Mouse (Mus musculus) left cerebral cortex, postnatal 25 days (tissue): ENCODE data around the gene Dync1i2. TPM values are rescaled to one million over a fixed set of nuclear protein-coding genes. Genes with fewer than 3 reads are reported as not detected.

Experiments used
- DNase-seq, 2 experiments: peaks; one replicate each; pipeline ENCODE4 v3.0.0; 2022; ENCODE audit warnings: low spot score in 2 of 2, mixed read lengths in 1 of 2
- intact Hi-C: fragments of 180-260 bp; cut with DNase I; formaldehyde crosslinking; loops from one replicate; pipeline ENCODE4 v1.15.1; 2025
- total RNA-seq, 2 experiments: library from RNA; stranded (reverse); gene quantifications; 2 replicates each; pipeline ENCODE4 v1.2.3; 2021

Dync1i2 gene
- total RNA-seq, 2 experiments from 2014 or later = 134 to 135 TPM

DNA sequence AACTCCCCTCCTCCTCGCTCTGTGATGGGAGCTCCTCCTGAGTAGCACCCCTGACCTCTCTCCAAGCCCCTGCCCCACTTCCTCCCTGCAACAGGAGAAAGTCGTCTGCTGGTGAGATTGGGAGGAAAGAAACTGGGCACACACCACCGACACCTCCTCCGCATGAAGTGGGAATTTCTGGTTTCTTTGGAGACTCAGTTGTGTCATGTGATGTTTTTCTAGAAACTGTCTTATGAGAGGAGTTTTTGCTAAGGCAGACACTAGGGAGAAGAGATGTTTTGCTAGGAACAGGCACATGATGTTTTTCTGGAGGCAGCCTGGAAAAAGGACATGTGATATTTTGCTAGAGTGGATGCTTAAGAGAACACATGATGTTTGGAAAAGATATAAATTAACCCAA, 11.0 kb upstream of the Dync1i2 start:
- DNase-seq = peak in 1 of 2 experiments; percentile 57
- intact Hi-C loops = no loop called here

DNA sequence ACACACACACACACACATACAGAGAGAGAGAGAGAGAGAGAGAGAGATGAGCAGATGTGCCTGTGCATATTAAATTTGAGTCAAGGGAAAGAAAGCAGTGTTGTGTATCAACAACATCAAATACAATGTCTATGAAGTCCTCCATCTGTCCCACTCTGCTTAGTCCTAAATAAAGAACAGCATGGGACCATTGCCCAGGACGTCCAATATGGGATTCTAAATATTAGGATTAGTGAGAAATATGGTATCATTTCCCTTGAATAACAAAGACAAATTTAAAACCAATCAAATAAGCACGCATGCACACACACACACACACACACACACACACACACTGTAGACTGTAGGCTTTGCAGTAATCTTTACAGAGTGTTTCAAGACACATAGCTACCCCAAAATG, 9.6 kb upstream of the Dync1i2 start:
- intact Hi-C loops = no loop called here
- DNase-seq = no peak

DNA sequence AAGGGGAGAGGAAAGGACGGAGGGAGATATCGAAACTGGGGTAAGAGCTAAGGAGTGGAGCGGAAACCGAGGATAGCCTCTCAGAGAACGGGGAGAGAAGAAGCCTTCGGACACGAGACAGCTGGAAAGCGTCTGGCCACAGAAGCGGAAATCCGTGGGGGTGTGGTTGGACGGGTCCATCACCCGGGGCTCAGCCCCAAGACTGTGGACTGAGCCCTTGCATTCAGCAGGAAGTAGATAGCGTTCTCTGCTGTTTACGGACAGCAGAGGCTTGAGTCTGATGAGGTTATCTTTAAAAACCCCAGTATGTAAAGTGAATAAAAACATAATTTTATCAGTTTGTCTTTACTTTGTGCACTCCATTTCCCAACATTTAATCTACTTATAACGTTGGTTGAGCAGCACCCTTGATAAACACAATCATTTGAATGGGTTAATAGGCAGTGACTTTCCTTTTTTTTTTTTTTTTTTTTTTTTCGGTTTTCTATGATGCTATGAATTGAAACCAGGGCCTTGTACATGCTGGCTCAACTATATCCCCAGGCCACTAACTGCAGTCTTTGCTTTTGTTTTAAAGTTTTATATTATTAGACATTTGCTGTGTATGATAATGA, 7.6 kb upstream of the Dync1i2 start:
- no peak for DNase-seq
- intact Hi-C loops = no loop called here

DNA sequence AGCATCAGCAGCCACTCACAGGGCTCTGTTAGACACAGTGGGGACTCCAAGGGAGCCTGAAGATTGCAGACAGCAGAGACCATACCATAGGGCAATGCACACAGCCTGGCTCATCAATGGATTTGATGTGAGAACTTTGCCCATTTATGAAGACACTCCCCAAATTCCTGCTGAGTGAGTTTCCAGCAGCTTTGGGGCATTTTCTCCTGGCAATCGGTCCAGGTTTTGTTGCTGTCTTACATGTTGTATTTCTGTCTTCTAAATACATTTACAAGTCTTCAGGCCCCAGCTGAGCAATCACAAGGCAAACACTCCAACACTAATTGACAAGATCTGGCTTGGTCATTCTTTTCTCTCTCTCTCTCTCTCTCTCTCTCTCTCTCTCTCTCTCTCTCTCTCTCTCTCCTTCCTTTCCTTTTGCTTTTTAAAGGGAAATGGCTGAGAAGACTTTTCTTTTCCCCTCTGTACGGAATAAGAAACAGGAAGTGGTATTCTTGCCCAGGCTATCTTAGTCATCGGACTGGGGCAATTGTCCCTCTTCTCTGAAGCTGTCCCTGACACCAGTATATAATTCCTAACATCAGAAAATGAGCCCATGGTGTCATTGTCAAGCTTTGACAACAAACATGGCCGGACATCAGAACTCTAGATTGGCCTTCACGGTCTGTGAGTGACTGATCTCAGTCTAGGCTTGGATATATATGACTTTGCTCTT, 2.3 kb upstream of the Dync1i2 start:
- DNase-seq = no peak
- intact Hi-C loops = no loop called here

DNA sequence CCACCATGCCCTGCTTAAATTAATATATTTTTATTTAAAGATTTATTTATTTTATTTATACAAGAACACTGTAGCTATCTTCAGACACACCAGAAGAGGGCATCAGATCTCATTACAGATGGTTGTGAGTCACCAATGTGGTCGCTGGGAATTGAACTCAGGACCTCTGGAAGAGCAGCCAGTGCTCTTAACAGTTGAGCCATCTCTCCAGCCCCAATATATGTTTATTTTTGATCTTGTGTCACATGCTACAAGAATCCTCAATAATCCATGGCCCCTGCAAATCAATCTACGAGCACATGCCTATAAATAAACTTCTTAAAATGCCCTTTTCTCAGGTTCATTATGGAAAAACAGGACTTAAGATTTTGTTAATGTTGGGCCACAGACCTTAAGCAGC, 410 bp upstream of the Dync1i2 start:
- intact Hi-C loops = loop anchor here (5.0 kb wide), 1 partner anchor 549 kb away; the partner anchor contains the start of genes Gm26558 and Gorasp2
- DNase-seq = no peak

DNA sequence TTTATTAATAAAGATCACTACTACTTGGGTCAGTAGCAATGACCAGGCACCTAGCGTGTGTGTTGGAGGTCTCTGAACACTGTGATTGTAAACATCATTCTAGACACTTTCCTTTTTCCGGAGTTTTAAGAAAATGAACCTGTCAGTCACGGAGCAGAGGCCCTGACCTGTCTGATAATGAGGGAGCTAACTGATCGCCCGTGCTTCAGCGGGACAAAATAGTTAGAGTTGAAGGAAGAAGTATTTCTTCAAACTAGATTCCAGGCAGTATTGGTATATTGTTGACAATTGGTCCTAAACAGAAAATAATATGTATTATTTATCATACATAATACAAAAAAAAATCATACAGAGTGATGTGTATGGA, 837 bp downstream of the Dync1i2 start:
- DNase-seq = no peak
- intact Hi-C loops = loop anchor here (5.0 kb wide), 1 partner anchor 550 kb away; the partner anchor contains the start of genes Gm26558 and Gorasp2

DNA sequence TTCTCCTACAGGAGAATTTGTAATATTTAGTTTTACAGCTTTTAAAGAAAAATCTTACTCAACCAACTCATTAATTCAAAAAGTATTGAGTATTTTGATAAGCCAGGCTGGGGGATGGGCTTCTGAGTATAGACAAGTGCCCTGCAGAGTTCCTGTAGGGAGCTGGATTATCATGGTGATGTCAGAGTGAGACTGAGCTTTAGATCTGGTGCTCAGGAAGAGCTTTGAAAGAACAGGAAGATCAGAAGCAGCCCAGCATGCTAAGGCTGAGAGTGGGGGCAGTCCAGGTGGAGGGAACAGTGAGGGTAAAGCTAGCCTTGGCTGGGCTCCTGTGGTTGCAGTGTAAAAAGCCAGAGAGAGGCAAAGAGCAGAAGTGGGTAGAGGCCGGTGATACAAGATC, 9.5 kb downstream of the Dync1i2 start:
- DNase-seq = no peak
- intact Hi-C loops = loop anchor here (5.0 to 10.0 kb wide), 2 partner anchors 64 to 516 kb away; no protein-coding TSS in a partner anchor

DNA sequence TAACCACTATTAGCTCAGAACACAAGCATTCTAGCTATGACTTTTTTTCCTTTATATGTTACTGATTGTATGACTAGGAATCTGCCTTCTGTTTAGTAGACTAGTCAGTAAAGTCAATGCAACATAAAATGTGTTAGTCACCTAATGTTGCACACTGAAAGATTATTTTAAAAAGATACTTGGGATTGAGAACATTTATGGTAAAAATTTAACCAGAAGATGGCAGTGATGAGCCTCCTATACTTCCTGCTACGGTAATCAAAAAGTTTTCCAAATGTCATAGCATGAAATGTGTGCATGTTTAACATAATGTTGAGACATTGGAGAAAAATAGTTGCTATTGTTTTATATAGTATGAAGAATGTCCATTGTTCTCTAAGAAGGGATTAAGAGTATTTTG, 15.9 kb downstream of the Dync1i2 start:
- intact Hi-C loops = loop anchor here (10.0 kb wide), 1 partner anchor 523 kb away; no protein-coding TSS in a partner anchor
- no peak for DNase-seq

DNA sequence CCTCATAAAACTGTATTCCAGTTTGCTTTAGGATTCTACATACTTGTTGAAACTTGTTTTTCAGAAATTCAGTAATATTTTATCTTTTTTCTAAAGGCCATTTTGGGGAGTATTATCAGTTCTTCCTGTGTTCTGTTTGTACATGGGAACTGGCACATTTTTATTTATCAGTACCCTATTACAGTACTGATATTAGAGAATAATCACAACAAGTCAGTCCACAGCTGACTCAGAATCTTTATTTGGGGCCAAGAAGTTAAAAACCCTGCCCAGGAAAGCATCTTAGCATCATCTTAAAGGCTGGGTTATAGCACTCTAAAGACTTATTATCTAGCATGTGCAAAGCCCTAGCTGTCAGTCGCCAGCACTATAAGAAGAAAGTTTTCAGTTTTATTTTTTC, 18.1 kb downstream of the Dync1i2 start:
- no peak for DNase-seq
- intact Hi-C loops = loop anchor here (10.0 kb wide), 1 partner anchor 525 kb away; no protein-coding TSS in a partner anchor

DNA sequence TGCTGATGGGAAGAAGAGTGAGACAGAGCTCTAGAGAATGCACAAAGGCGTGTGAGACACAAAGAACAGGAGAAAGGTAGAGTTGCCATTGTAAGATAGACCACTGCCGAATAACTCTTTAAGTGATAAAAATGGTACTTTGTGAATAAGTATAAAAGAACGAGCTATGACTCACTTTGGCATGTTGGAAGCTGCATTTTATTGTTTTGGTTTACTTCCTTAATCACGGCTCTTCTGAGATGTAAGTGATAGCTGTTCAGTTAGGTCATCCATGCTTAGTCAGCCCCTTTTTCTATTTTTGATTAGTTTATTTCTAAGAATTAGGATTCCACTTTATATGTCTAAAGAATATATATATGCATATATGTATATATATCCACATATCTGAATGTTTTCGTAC, 20.4 kb downstream of the Dync1i2 start:
- intact Hi-C loops = no loop called here
- DNase-seq = no peak

DNA sequence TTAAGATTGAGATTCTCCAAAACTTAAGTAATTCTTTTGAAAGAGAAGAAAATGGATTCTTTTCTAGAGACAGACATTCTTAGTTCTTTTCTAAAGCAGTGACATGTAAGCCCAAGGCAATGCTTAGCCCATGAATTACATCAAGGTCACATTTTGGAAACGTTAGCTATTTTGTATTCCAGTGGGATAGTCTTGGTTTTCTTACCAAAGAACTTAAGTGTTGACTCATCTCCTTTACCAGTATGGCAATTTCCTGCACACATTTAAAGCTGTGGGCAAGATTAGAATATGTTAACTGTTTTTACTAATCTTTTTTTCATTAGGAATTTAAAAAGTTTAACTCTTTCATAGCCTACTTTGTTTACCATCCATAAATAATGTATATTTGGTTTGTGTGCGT, 21.5 kb downstream of the Dync1i2 start:
- intact Hi-C loops = no loop called here
- no peak for DNase-seq

DNA sequence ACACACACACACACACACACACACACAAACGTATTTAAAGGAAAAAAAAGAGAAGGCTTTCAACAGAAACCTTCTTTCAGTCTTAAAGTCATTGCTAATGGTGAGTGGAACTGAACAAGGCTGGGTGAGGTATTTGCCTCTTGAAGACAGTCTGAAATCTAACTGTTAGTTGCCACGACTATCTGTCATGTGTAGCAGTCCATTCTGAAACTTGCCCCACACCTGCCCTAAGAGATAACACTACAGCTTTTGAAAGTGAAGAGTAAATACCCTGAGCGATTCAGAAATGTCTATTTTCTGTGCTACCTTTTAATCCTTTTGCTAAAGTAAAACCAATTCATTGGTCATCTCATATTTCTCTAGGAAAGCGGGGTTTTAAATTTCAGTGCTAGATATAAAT, 23.9 kb downstream of the Dync1i2 start:
- intact Hi-C loops = no loop called here
- no peak for DNase-seq

DNA sequence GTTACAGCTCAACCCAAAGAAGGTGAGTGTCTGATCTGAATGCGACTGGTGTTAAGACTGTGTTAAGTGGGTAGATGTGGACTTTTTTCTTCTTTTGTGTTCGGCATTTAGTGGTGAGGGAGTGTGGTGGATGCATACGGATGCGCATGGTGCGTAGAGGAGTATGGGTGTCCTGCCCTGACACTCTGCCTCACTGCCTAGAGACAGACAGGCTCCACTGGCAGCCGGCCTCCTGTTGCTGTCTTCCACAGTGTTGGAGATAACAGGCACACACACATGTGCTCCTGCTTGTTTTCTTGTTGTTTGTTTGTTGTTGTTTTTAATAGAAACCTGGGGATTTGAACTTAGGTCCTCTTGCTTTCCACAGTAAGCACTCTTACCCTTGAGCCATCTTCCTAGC, 24.5 kb downstream of the Dync1i2 start:
- DNase-seq = no peak
- intact Hi-C loops = no loop called here

DNA sequence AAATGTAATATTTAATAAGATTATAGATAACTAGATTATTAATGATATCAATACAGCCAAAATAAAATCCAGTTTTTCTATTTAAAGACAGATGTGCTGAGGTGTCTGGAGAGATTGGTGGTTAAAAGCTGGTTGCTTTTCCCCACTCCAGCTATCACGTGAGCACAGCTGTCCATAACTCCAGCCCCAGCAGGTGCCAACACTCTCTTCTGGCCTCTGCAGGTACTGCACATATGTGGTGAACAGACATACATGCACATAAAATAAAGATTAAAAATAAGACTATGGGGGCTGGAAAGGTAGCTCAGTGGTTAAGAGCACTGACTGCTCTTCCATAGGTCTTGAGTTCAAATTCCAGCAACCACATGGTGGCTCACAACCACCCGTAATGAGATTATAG, 30.0 kb downstream of the Dync1i2 start:
- no peak for DNase-seq
- intact Hi-C loops = no loop called here

DNA sequence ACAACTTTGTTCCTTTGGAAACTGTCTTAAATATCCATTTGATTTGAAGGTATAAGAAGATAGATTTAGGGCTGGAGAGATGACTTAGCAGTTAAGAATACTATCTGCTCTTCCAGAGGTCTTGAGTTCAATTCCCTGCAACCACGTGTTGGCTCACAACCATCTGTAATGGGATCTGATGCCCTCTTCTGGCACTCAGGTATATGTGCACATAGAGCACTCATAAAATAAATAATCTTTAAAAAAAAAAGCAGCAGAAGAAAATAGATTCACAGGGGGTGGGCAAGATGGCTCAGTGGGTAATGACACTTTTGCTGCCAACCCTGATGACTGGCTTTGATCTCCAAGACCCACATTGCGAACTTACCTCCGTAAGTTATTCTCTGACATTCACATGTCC, 30.7 kb downstream of the Dync1i2 start:
- DNase-seq = no peak
- intact Hi-C loops = no loop called here

DNA sequence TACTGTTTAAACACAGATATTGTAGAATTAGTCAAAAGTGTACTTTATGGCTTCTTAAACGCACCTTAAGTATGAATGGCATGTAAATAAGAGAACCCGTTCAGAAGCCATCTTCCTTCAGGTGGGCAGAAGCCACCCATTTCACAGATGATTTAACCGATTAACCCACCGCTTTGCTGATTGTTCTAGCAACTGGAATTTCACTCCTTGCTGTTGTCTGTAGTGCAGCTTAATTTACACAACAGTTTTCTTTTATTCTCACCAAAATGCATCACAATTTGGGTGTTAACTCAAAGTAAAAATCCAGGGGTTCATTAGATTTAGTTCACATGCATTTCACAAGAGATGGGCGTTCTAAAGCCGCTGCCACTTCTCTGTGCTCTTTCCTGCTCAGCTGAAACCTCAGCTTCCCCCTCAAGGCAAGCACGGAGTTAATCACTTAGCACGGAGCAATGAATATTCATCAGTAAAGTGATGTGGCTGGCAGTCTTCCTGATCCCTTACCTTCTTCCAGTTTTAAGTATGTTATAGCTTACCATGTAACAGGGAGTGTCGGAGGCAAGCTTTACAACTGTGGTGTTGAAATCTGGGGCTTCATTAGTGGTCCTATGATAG, 31.7 kb downstream of the Dync1i2 start:
- intact Hi-C loops = no loop called here

DNA sequence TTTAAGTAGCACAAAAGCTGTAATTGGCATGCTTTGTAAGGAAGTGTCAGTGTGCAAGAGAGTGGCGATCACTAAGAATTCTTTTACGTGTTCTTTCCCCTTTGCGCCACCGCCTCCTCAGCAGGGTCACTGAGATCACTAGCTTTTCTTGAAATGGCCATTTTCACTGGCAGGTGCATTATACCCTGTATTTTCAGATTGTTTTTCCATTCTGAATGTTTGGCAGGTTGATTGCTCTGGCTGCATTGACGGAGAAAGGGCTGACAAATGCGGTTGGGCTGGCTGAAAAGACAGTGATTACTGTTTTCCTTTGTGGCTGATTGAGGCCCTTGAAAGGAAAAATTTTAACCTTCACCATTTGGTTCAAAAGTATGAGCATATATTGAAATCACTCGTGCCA, 33.3 kb downstream of the Dync1i2 start:
- intact Hi-C loops = no loop called here

More for the DNA sequence above, 31.7 kb downstream of the Dync1i2 start:
- no peak for DNase-seq

DNA sequence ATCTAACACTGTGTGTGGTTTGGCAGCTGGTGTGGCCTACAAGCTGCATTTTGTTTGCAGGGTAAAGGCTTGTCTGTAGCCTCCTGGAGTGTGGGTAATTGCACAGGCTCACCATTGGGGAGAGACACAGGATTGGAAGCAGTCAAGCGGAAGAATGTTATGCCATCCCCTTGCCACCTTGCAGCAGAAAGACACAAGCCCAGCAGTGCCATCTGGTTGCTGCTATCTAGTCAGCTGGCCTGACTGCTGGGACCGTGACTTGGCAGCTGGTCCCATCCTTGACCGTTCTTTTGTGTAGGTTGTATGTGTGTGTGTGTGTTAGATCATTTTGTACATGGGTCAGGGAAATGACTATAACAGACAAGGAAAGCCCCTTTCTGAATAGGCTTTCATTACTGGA, 33.9 kb downstream of the Dync1i2 start:
- peak; percentile 39 to 71 for DNase-seq
- intact Hi-C loops = no loop called here

More for the DNA sequence above, 33.3 kb downstream of the Dync1i2 start:
- DNase-seq = no peak

DNA sequence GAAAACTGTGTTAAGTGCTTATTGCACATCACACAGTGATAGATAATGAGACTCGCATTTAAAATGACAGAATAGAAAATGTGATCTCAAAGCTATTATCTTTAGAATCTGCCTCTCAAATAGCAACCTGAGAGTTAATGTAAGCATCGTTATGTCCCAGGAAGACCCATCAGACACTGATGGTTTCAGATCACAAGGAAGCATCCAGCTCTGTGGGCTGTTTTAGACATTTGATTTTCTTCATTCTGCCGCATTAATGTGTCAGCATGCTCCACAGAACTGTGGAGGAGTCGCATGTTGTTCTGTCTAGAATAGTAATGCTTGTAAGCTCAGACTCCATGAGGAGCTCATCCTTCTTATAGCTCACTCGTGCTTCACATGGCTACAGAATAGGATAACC, 34.6 kb downstream of the Dync1i2 start:
- intact Hi-C loops = no loop called here
- DNase-seq = peak in 1 of 2 experiments; percentile 47

DNA sequence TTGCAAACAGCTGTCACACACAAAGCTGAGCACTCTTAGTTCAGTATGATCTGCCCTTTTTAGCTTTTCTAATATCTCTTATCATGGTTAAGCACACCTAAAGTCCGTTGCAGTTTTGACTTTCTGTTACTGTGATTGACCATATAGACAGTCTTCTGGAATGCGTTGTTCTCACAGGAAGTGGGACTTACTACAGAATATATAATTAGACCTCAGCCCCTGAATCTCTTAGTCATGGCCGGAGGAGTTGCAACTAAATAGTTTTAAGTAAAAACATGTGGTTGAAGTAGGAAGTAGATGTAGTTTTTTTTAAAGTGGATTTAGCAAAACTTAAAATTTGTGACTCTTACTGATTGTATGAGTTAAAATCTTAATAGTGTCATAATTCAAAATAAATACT, 36.6 kb downstream of the Dync1i2 start:
- no peak for DNase-seq
- intact Hi-C loops = no loop called here

DNA sequence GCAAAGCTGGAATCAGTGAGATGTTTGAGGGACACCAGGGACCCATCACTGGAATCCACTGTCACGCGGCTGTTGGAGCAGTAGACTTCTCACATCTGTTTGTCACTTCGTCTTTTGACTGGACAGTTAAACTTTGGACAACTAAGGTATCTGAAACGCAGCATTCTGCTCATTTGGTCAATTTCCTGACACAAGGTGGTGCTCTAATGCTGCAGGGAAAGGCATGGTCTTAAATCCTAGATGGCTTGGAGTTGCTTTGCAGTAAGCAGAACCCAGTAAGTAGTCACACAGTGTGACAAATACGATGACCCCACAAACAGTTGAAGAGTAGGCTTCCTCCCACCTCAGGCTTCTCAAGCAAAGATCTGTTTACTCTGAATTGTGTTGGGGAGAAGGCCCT, 39.3 kb downstream of the Dync1i2 start:
- intact Hi-C loops = loop anchor here (10.0 kb wide), 1 partner anchor 564 kb away; no protein-coding TSS in a partner anchor
- DNase-seq = peak in 1 of 2 experiments; percentile 31
